Mouse (Mus musculus): ENCODE data around the gene Arhgap25. TPM values are rescaled to one million over a fixed set of nuclear protein-coding genes. Genes with fewer than 3 reads are reported as not detected.

Arhgap25 gene
- total and polyA plus RNA-seq, 2 experiments from 2014 or later, result 2.2 to 3.3 TPM

DNA sequence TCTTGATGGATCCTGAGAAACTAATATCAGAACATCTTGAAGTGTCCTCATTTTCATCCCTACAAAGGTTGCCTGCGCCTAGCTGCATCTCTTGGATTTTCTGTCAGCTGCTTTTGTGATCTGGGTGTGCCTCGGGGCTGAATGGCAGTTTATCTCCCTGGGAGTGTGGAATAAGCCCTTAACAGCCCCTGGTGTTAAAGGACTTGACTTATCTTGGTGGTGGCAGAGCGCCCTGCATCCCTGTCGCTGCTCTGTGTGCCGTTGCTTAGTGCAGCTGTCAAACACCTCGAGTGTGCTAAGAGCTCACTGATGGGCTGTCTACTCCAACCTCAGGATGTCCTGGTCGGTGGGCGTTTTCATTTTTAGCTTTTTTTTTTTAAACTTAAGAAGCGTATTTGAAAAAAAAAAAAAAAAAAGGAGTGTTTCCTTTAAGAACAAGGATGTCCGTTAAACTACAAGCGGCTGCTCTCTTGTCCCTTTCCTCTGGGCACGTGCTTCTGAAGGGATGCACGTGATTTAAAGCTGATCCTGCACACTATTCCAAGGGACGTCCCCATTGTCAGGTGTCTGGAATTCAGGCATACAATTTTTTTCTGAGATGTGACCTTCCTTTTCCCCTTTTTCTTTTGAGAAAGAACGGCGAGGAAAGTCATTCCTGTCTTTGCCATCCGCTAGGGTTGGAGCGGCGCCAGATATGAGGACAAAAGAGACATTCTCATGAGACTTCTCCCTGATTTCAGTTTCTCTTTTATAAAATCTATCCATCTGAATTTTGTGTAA is 108.8 kb downstream of the Arhgap25 start:
- ATAC-seq (peak; percentile 58; the same call in 1 of the 2 replicates), DNase-seq (peak; percentile 64)
- Histone ChIP-seq H3K9ac (no peak overlapping the region), H3K36me3 (ENCODE audit: insufficient read depth) (no peaks in the 10 kb centered on the region), H3K27ac (ENCODE audit: low read depth, low read length) (no peak overlapping the region), H3K4me1 (ENCODE audit: insufficient read depth) (no peaks in the 10 kb centered on the region), H3K9me3 (ENCODE audit: low read length) (no peaks in the 10 kb centered on the region), H3K27me3 (ENCODE audit: insufficient read depth, low read length) (no peaks in the 10 kb centered on the region), H3K4me3 (ENCODE audit: low read depth, low read length) (peak overlapping the region; percentile 16), H3K4me2 (ENCODE audit: low read depth) (peak overlapping the region; percentile 35)
- peak; percentile 19; the same call in 1 of the 2 replicates for TF ChIP-seq CTCF (IDR thresholded peaks at IDR 0.05; ENCODE audit: low read depth)
- WGBS, result 41% methylated on average over 19 of the region's 19 CpGs

- no peaks in the 10 kb centered on the region for H3K9me3 ChIP-seq (ENCODE audit: low read length)
- TF ChIP-seq CTCF (IDR thresholded peaks at IDR 0.05; ENCODE audit: low read depth), result no peak
- H3K27me3 ChIP-seq (ENCODE audit: insufficient read depth, low read length), result no peaks in the 10 kb centered on the region
- DNase-seq (no peak), ATAC-seq (no peak)
- no peak overlapping the region for H3K9ac ChIP-seq
- H3K4me2 ChIP-seq (ENCODE audit: low read depth), result no peak overlapping the region
- no peaks in the 10 kb centered on the region for H3K36me3 ChIP-seq (ENCODE audit: insufficient read depth)
- H3K4me3 ChIP-seq (ENCODE audit: low read depth, low read length), result no peak overlapping the region
- no peaks in the 10 kb centered on the region for H3K4me1 ChIP-seq (ENCODE audit: insufficient read depth)
- H3K27ac ChIP-seq (ENCODE audit: low read depth, low read length), result no peak overlapping the region
- 82% methylated on average over 7 of the region's 7 CpGs for WGBS
Measured at GRCm38 (mm10) chr6:87422304-87422703, 110.8 kb downstream of the Arhgap25 start.

DNA sequence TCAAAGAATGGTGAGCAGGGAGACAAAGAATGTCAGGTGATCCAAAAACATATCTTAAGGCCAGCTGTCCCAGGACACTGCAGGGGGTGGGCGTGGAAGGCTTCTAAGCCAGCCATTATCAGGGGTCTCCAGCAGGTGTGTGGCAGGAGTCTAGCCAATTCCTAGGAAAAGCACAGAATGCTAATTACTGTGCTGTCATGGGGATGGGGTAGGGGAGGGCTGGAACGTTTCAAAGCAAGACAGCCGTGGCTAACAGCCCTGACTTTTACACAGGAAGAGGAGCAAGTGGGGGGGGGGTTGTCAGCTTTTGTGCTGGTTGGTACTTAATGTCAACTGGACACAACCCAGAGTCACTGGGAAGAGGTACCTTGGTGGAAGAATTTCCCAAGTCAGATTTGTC is 121.0 kb downstream of the Arhgap25 start:
- Histone ChIP-seq H3K4me1 (ENCODE audit: insufficient read depth) (no peaks in the 10 kb centered on the region), H3K4me2 (ENCODE audit: low read depth) (no peak overlapping the region), H3K36me3 (ENCODE audit: insufficient read depth) (no peaks in the 10 kb centered on the region), H3K9ac (no peak overlapping the region), H3K4me3 (ENCODE audit: low read depth, low read length) (no peak overlapping the region), H3K27ac (ENCODE audit: low read depth, low read length) (no peak overlapping the region), H3K27me3 (ENCODE audit: insufficient read depth, low read length) (no peaks in the 10 kb centered on the region), H3K9me3 (ENCODE audit: low read length) (no peaks in the 10 kb centered on the region)
- TF ChIP-seq CTCF (IDR thresholded peaks at IDR 0.05; ENCODE audit: low read depth), result no peak
- 35% methylated on average over 3 of the region's 3 CpGs for WGBS
- DNase-seq (no peak), ATAC-seq (no peak)

Other genes starting within 250 kb of the Arhgap25 start
- 13.2 and 14.4 TPM in 2 replicates for gene Antxr1, start 197.4 kb downstream of the Arhgap25 start, total RNA-seq (2014; rRNA removed)
- 1.3 and 1.8 TPM in 2 replicates for gene Antxr1, start 197.4 kb downstream of the Arhgap25 start, polyA plus RNA-seq (2015; fragmentation: Nextera tagmentation; extraction: Ambion mirVana)
- gene Gkn1, start 182.3 kb downstream of the Arhgap25 start, total RNA-seq (2014; rRNA removed), result not detected in 2 replicates
- not detected in 2 replicates for gene Gkn1, start 182.3 kb downstream of the Arhgap25 start, polyA plus RNA-seq (2015; fragmentation: Nextera tagmentation; extraction: Ambion mirVana)
- not detected in 2 replicates for gene Gkn2, start 159.9 kb downstream of the Arhgap25 start, total RNA-seq (2014; rRNA removed)
- not detected in 2 replicates for gene Gkn2, start 159.9 kb downstream of the Arhgap25 start, polyA plus RNA-seq (2015; fragmentation: Nextera tagmentation; extraction: Ambion mirVana)
- gene Gkn3, start 144.3 kb downstream of the Arhgap25 start, total RNA-seq (2014; rRNA removed), result not detected in 2 replicates
- 0.86 and 1.0 TPM in 2 replicates for gene Gkn3, start 144.3 kb downstream of the Arhgap25 start, polyA plus RNA-seq (2015; fragmentation: Nextera tagmentation; extraction: Ambion mirVana)
- 0.08 TPM in 1 of 2 replicates, not detected in the other for gene Bmp10, start 104.3 kb downstream of the Arhgap25 start, total RNA-seq (2014; rRNA removed)
- gene Bmp10, start 104.3 kb downstream of the Arhgap25 start, polyA plus RNA-seq (2015; fragmentation: Nextera tagmentation; extraction: Ambion mirVana), result not detected in 2 replicates
- 2.5 and 3.1 TPM in 2 replicates for gene Prokr1, start 57.5 kb upstream of the Arhgap25 start, total RNA-seq (2014; rRNA removed)
- gene Prokr1, start 57.5 kb upstream of the Arhgap25 start, polyA plus RNA-seq (2015; fragmentation: Nextera tagmentation; extraction: Ambion mirVana), result 1.1 and 1.6 TPM in 2 replicates
- 8.1 and 9.1 TPM in 2 replicates for gene Aplf, start 138.9 kb upstream of the Arhgap25 start, total RNA-seq (2014; rRNA removed)
- 8.8 and 12.0 TPM in 2 replicates for gene Aplf, start 138.9 kb upstream of the Arhgap25 start, polyA plus RNA-seq (2015; fragmentation: Nextera tagmentation; extraction: Ambion mirVana)
- gene Efcc1, start 197.6 kb upstream of the Arhgap25 start, total RNA-seq (2014; rRNA removed), result 4.8 and 7.3 TPM in 2 replicates
- 4.7 and 7.8 TPM in 2 replicates for gene Efcc1, start 197.6 kb upstream of the Arhgap25 start, polyA plus RNA-seq (2015; fragmentation: Nextera tagmentation; extraction: Ambion mirVana)
- 0.33 TPM in 1 of 2 replicates, not detected in the other for gene Gp9, start 244.8 kb upstream of the Arhgap25 start, total RNA-seq (2014; rRNA removed)
- gene Gp9, start 244.8 kb upstream of the Arhgap25 start, polyA plus RNA-seq (2015; fragmentation: Nextera tagmentation; extraction: Ambion mirVana), result 0.18 and 0.28 TPM in 2 replicates

All from forebrain, postnatal 0 days (tissue).